Mouse (Mus musculus): ENCODE data around the gene Foxf1. TPM values are rescaled to one million over a fixed set of nuclear protein-coding genes. Genes with fewer than 3 reads are reported as not detected.

Gene Foxf1
- total RNA-seq, 2 experiments from 2014 or later: not detected

DNA sequence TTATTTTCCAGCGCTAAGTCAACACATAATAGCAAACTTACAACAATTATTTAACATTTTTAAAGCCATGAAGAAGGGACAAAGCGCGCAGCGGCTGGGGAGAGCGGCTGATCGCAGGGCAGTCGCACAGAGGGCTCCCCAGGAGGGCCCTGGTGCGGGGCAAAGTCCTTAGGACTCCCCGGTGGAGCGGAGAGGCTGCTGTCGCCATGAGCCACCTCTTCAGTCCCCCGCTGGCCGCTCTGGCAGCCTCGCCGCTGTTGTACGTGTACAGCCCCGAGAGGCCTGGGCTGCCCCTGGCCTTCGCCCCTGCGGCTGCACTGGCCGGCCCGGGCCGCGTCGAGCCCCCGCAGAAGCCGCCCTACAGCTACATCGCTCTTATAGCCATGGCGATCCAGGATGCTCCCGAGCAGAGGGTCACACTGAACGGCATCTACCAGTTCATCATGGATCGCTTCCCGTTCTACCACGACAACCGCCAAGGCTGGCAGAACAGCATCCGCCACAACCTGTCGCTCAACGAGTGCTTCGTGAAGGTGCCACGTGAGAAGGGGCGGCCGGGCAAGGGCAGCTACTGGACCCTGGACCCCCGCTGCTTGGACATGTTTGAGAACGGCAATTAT, 43.7 kb downstream of the Foxf1 start, which contains the start of gene Foxl1:
TSS of gene Foxl1 (plus strand) at position 185 of the 620 bp plus-strand sequence.
- no peak for ATAC-seq (replicated peaks; ENCODE audit: low FRiP score, poor library complexity, severe bottlenecking)

- ATAC-seq (replicated peaks; ENCODE audit: low FRiP score, poor library complexity, severe bottlenecking): no peak
Measured at GRCm38 (mm10) chr8:121128531-121129264, 44.5 kb downstream of the Foxf1 start.

GRCm38 (mm10) chr8:121129265-121129940, 45.2 kb downstream of the Foxf1 start:
- ATAC-seq (replicated peaks; ENCODE audit: low FRiP score, poor library complexity, severe bottlenecking): no peak

DNA sequence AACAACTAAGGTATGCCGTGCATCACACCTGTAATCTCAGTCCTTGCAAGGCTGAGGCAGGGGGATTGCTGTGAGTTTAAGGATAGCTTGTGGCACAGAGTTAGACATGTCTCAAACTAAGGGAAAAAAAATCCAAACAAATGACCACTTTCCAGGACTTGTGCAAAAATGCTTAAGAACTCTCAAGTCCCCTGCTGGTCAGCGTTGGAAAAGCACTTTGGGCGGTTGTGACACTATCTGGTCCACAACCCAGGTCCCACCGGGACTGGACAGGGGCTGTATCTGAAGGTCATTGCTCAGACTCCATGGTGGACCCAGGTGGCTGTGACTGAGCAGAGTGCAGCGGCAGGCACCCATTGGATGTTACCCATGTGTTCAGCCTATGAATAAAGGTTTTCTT, 46.3 kb downstream of the Foxf1 start:
- no peak for ATAC-seq (replicated peaks; ENCODE audit: low FRiP score, poor library complexity, severe bottlenecking)

- no peak for ATAC-seq (replicated peaks; ENCODE audit: low FRiP score, poor library complexity, severe bottlenecking)
Measured at GRCm38 (mm10) chr8:121132961-121133513, 48.9 kb downstream of the Foxf1 start.

- no peak for ATAC-seq (replicated peaks; ENCODE audit: low FRiP score, poor library complexity, severe bottlenecking)
Measured at GRCm38 (mm10) chr8:121134102-121134501, 49.9 kb downstream of the Foxf1 start.

- ATAC-seq (replicated peaks; ENCODE audit: low FRiP score, poor library complexity, severe bottlenecking): no peak
Measured at GRCm38 (mm10) chr8:121134512-121134911, 50.3 kb downstream of the Foxf1 start.

DNA sequence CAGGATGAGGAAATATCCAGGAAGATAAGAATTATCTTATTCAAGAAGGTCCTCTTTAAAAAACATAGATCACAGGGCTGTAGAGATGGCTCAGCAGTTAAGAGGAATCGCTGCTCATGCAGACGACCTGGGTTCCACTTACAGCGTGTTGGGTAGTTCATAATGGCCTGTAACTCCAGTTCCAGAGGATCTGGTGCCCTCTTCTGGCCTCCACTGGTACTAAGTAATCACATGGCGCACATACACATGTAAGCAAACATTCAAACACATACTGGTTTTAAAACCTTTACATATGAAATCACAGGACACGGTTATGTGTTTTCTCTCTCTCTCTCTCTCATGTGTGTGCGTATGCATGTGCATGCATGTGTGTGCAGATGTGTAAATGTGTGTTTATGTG, 52.7 kb downstream of the Foxf1 start:
- no peak for ATAC-seq (replicated peaks; ENCODE audit: low FRiP score, poor library complexity, severe bottlenecking)

Other genes starting within 250 kb of the Foxf1 start
- 2.9 and 6.7 TPM in 2 replicates for gene Mthfsd, start 24.0 kb downstream of the Foxf1 start, total RNA-seq (2015; ENCODE audit: low replicate concordance)
- gene Mthfsd, start 24.0 kb downstream of the Foxf1 start, total RNA-seq (2017; ENCODE audit: low replicate concordance): 6.4 TPM in 2 replicates
- gene Foxc2, start 31.8 kb downstream of the Foxf1 start, total RNA-seq (2015; ENCODE audit: low replicate concordance): not detected in 2 replicates
- gene Foxc2, start 31.8 kb downstream of the Foxf1 start, total RNA-seq (2017; ENCODE audit: low replicate concordance): not detected in 2 replicates
- gene Foxl1, start 43.6 kb downstream of the Foxf1 start, total RNA-seq (2015; ENCODE audit: low replicate concordance): not detected in 2 replicates
- not detected in 2 replicates for gene Foxl1, start 43.6 kb downstream of the Foxf1 start, total RNA-seq (2017; ENCODE audit: low replicate concordance)

All from erythroid progenitor cell, adult 5-6 weeks (primary cell).